Mouse (Mus musculus) heart, embryonic 16.5 days (tissue): ENCODE measurements around the gene Btnl10. TPM values are rescaled to one million over a fixed set of nuclear protein-coding genes. Genes with fewer than 3 reads are reported as not detected.

Source experiments
- ATAC-seq: fragments of 200-750 bp; cut with Nextera tagmentation; replicated peaks from 2 replicates; pipeline ENCODE4 v1.8.0; 2017; ENCODE audit warnings: moderate number of reproducible peaks; ENCODE audit not compliant: insufficient read depth, low FRiP score; ENCODE audit errors: extremely low read depth
- H3K27ac ChIP-seq: fragments of 300-500 bp; sonication (generic); 2 replicates; pipeline ENCODE4 v1.5.1; 2014; ENCODE audit warnings: mild to moderate bottlenecking, low read length, control low read depth, moderate library complexity
- H3K27me3 ChIP-seq: fragments of 300-500 bp; sonication (generic); 2 replicates; pipeline ENCODE4 v1.6.1; 2014; ENCODE audit warnings: low read length, mixed read lengths; ENCODE audit not compliant: control insufficient read depth, insufficient read depth
- H3K36me3 ChIP-seq: fragments of 300-500 bp; sonication (generic); 2 replicates; pipeline ENCODE4 v1.6.1; 2014; ENCODE audit not compliant: control insufficient read depth, insufficient read depth
- H3K4me1 ChIP-seq: fragments of 300-500 bp; sonication (generic); 2 replicates; pipeline ENCODE4 v1.6.1; 2014; ENCODE audit warnings: low read length, mixed read lengths; ENCODE audit not compliant: control insufficient read depth, insufficient read depth
- H3K4me2 ChIP-seq: fragments of 300-500 bp; sonication (generic); 2 replicates; pipeline ENCODE4 v1.6.1; 2014; ENCODE audit warnings: low read depth, mild to moderate bottlenecking, control low read depth, low read length
- H3K4me3 ChIP-seq: fragments of 300-500 bp; sonication (generic); 2 replicates; pipeline ENCODE4 v1.5.1; 2014; ENCODE audit warnings: mild to moderate bottlenecking, control low read depth, low read length
- H3K9ac ChIP-seq: fragments of 300-500 bp; sonication (generic); 2 replicates; pipeline ENCODE4 v1.6.1; 2014; ENCODE audit warnings: low read length, control low read depth
- H3K9me3 ChIP-seq: fragments of 300-500 bp; sonication (generic); replicated peaks from 2 replicates; pipeline ENCODE4 v1.6.1; 2016; ENCODE audit warnings: low read length; ENCODE audit not compliant: control insufficient read depth
- WGBS: fragments of 180-500 bp; shearing (Covaris S2); extraction: QIAGEN DNeasy Blood & Tissue Kit; methylation state at CpG from one replicate; pipeline ENCODE4 v1.1.7; 2014; 5-methylcytosine and 5-hydroxymethylcytosine counted together
- polyA plus RNA-seq: library from polyadenylated mRNA; unstranded; fragments of >200 nt; fragmentation: Nextera tagmentation; extraction: Ambion mirVana; gene quantifications from 2 replicates; pipeline ENCODE4 v1.2.1, GENCODE M21; 2015

The Btnl10 gene
- polyA plus RNA-seq, 1 experiment from 2014 or later = not detected

DNA sequence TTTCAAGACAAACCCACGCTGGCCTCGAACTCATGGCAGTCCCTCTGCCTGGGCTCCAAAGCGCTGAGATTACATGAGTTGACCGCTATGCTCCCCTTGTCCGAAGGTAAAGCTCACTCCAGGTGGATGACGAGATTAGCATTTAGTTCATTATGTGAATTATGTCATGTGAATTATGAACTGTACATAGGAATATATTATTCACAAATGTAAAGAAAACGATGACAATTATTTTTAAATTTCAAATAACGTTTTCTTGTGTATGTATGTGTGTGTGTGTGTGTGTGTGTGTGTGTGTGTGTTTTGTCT is 13.3 kb upstream of the Btnl10 start:
- Histone ChIP-seq H3K27ac (peak overlapping the region; percentile 63; the same call in 1 of the 2 replicates), H3K27me3 (no peaks in the 10 kb centered on the region), H3K9me3 (no peaks in the 10 kb centered on the region), H3K4me1 (peaks cover 8% of the 10 kb centered on the region), H3K4me2 (peak overlapping the region; percentile 95), H3K9ac (peak overlapping the region; percentile 90), H3K4me3 (peak overlapping the region; percentile 87), H3K36me3 (peaks cover 14% of the 10 kb centered on the region)
- whole genome bisulfite sequencing = 4% methylated on average over 8 of the region's 8 CpGs
- ATAC-seq = peak; percentile 15; the same call in 1 of the 2 replicates

DNA sequence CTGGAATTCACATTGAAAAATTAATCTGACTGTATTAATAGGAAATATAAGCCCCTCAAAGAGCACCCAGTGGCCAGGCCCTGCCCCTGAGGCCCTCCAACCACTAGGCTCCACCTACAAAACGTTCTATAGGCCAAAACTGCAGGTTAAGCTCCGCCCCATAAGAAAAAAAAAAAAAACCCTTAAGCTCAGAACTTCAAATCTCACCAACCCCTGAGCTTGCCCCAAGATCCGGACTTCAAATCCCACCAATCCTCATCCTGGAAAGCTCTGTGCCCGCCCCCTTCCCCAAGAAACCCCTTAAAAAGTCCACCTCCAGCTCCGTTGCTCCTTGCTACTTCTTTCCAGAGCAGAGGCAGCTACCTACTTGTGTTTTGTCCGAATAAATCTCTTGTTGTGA is 12.9 kb upstream of the Btnl10 start:
- WGBS = 50% methylated on average over 5 of the region's 6 CpGs
- no peak overlapping the region for H3K4me3 ChIP-seq

DNA sequence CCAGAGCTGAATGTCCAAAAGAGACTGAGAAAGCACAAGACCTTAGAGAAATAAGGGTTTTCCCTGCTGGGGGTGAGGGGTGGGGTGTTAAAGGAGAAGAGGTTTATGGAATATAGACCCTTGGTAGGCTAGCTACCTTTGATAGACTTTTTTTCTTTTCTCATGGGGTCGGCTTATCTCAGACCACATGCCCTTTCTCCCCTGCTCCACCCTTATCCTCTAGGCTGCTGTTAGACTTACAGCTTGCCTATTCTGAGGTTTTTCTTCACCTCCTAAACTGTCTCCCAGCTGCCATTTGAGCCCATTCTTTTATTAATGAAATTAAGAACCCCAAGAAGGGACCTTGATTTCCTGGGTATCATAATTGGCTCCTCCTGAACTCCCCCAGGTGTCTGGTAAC is 3.9 kb upstream of the Btnl10 start:
- H3K27me3 ChIP-seq = no peaks in the 10 kb centered on the region
- no peak for ATAC-seq
- H3K9ac ChIP-seq = no peak overlapping the region
- WGBS = 54% methylated on average over 1 of the region's 1 CpGs
- peaks cover 6% of the 10 kb centered on the region; the same call in 1 of the 2 replicates for H3K4me1 ChIP-seq
- no peak overlapping the region for H3K27ac ChIP-seq
- H3K4me3 ChIP-seq = no peak overlapping the region
- no peak overlapping the region for H3K4me2 ChIP-seq
- no peaks in the 10 kb centered on the region for H3K9me3 ChIP-seq
- no peaks in the 10 kb centered on the region for H3K36me3 ChIP-seq

More for the DNA sequence above, 12.9 kb upstream of the Btnl10 start:
- Histone ChIP-seq H3K27ac (no peak overlapping the region), H3K36me3 (peaks cover 13% of the 10 kb centered on the region), H3K9ac (no peak overlapping the region), H3K9me3 (no peaks in the 10 kb centered on the region), H3K27me3 (no peaks in the 10 kb centered on the region), H3K4me1 (peaks cover 8% of the 10 kb centered on the region), H3K4me2 (0 out of 2 replicates have a peak overlapping the region, but pooled peaks have one; percentile 95)
- no peak for ATAC-seq

DNA sequence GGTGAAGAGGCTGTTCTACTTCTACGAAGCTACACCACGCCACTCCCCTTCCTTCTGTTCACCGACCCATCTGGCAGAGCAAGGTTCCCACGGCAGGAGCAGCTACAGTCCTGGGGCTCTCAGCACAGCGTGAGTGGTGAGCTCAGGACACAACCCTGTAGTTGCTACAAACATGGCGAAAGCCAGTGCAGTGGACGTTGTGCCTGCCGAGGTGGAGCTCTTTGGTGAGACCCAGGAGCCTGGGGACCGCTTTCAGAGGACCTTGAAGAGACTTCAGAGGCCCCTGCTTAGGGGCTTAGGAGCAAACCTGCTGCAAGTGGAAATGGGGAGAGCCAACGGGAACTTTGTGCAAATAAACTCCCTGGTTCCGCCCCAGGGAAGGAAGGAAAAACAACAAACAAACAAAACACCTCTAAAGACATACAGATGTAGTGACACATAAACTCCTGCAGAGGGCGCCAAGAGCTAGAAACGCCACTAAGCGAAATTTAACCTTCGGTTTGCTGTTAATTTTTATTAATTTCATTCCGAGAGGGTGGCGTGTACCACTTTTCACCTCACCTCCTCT is 3.2 kb upstream of the Btnl10 start:
- peak; percentile 47; the same call in 1 of the 2 replicates for ATAC-seq
- H3K9me3 ChIP-seq = no peaks in the 10 kb centered on the region
- H3K36me3 ChIP-seq = no peaks in the 10 kb centered on the region
- H3K9ac ChIP-seq = peak overlapping the region; percentile 69
- WGBS = 13% methylated on average over 17 of the region's 17 CpGs
- H3K4me3 ChIP-seq = peak overlapping the region; percentile 51
- H3K4me1 ChIP-seq = peaks cover 6% of the 10 kb centered on the region; the same call in 1 of the 2 replicates
- H3K27ac ChIP-seq = no peak overlapping the region
- H3K27me3 ChIP-seq = no peaks in the 10 kb centered on the region
- H3K4me2 ChIP-seq = peak overlapping the region; percentile 68

DNA sequence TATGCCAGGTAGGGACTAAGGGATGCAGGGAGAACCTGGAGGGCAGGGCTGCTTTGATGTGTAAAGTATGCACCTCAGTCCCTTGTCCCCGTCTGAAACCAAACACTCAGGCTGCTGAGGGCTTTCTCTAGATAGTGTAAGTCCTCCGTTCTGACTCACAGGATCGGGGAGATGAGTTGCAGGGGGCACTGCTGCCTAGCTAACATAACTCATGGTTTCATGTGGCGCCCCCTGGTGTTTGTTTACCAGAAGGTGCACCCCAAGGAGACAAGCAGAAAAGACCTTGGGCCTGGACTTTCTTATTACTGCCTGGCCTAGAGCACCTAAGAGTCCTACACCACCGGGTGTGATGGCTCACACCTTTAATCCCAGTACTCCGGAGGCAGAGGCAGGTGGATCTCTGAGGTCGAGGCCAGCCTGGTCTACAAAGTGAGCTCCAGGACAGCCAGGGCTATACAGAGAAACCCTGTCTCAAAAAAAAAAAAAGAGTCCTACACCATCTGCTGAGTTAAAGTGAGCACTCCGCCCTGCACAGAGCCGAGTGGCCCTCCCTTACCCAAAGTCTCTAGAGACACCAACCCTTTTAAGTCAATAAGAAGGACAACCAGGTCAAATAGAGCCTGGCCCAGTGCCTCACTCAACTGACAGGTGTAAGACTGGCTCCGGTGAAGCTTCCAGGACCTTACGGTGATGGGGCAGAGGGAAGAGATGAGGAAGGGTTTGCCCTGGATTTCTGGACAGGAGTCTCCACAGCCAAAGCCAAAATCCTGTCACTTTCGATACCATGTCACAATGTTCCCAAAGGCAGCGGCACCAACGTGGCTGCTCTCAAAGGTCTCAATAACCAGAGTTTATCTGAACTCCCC is 596 bp upstream of the Btnl10 start:
- no peak overlapping the region for H3K27ac ChIP-seq
- no peak overlapping the region for H3K4me2 ChIP-seq
- no peak overlapping the region for H3K4me3 ChIP-seq
- no peak for ATAC-seq
- WGBS = 50% methylated on average over 14 of the region's 14 CpGs
- no peaks in the 10 kb centered on the region for H3K36me3 ChIP-seq
- peaks cover 6% of the 10 kb centered on the region; the same call in 1 of the 2 replicates for H3K4me1 ChIP-seq
- no peak overlapping the region for H3K9ac ChIP-seq
- H3K27me3 ChIP-seq = no peaks in the 10 kb centered on the region
- H3K9me3 ChIP-seq = no peaks in the 10 kb centered on the region

DNA sequence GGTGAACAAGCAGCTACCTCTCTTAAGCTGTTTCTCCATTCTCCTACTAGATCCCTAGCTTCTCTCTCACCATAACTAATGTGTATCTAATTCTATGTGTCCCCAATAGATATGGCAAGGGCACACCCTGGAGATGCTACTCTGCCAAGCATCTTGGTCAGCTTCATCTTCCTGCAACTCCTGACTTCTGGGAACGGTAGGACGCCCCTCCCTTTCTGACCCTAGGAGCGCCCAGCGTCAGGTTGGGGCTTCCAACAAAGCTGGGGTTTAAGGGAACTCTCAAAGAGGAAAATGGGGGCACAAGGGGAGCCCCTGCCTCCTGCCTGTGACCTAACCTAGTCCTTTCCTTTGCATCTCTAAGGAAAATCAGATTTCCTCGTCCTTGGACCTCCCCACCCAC is 1.1 kb downstream of the Btnl10 start:
- ATAC-seq = no peak
- Histone ChIP-seq H3K4me1 (peaks cover 6% of the 10 kb centered on the region; the same call in 1 of the 2 replicates), H3K4me3 (no peak overlapping the region), H3K9ac (no peak overlapping the region), H3K36me3 (no peaks in the 10 kb centered on the region), H3K4me2 (no peak overlapping the region), H3K9me3 (no peaks in the 10 kb centered on the region), H3K27me3 (no peaks in the 10 kb centered on the region), H3K27ac (no peak overlapping the region)
- 63% methylated on average over 5 of the region's 5 CpGs for WGBS

DNA sequence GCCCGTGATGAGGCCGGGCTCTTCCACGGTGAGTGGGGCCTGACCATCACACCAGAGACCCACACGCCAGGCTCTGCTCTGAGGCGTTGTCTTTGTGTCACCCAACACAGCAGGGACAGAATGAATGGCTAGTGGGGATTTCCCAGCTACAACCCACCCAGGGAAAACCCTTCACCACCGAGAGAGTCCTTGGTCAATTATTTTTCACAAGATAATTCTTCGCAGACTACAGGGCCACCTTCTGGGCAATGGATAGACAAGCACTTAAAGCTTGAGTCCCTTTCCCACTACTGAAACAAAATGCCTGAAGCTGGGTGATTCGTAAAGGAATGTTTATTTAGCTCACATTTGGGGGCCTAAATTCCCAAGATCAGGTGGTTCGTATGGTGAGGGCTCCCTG is 4.7 kb downstream of the Btnl10 start:
- H3K9me3 ChIP-seq = no peaks in the 10 kb centered on the region
- H3K27ac ChIP-seq = no peak overlapping the region
- H3K4me2 ChIP-seq = no peak overlapping the region
- no peaks in the 10 kb centered on the region for H3K4me1 ChIP-seq
- no peak for ATAC-seq
- no peaks in the 10 kb centered on the region for H3K36me3 ChIP-seq
- no peak overlapping the region for H3K4me3 ChIP-seq
- H3K9ac ChIP-seq = no peak overlapping the region
- no peaks in the 10 kb centered on the region for H3K27me3 ChIP-seq
- WGBS = 79% methylated on average over 9 of the region's 9 CpGs

DNA sequence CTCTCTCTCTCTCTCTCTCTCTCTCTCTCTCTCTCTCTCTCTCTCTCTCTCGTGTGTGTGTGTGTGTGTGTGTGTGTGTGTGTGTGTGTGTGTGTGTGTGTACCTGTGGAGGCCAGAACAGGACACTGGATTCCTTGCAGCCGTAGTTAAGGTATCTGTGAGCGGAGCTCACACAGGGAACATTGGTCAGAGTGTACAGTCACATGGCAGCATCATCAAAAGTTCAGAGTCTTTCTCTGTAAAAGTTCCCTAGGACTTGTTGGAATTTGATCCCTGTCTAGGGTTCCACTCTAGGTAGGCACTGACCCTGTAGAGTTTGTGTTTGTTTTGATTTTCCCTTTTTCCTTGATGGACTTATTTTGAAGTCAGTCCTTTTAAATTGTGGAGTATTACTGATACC is 8.9 kb downstream of the Btnl10 start:
- ATAC-seq = no peak
- H3K27ac ChIP-seq = no peak overlapping the region
- 75% methylated on average over 2 of the region's 3 CpGs for WGBS
- H3K9ac ChIP-seq = no peak overlapping the region
- no peak overlapping the region for H3K4me3 ChIP-seq
- H3K36me3 ChIP-seq = 0 out of 2 replicates have a peak, but pooled peaks cover 2% of the 10 kb centered on the region
- H3K4me1 ChIP-seq = peaks cover 3% of the 10 kb centered on the region; the same call in 1 of the 2 replicates
- H3K27me3 ChIP-seq = no peaks in the 10 kb centered on the region
- no peak overlapping the region for H3K4me2 ChIP-seq
- H3K9me3 ChIP-seq = no peaks in the 10 kb centered on the region

DNA sequence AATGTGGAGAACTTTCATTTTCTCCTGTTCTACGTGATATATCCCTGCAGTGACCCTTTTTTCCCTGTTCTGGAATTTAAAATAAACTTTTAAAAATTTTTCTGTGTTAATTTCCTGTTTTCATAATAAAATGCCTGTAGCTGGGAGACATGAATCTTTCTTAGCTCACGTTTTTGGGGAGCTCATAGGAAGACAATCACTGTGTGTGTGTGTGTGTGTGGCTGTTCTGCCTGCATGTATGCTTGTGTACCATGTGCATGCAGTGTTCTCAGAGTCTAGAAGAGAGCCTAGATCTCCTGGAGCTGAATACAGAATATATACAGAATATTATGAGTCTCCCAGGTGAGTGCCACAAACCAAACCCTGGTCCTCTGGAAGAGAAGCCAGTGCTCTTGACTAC is 9.3 kb downstream of the Btnl10 start:
- Histone ChIP-seq H3K36me3 (0 out of 2 replicates have a peak, but pooled peaks cover 6% of the 10 kb centered on the region), H3K4me2 (no peak overlapping the region), H3K27ac (no peak overlapping the region), H3K27me3 (no peaks in the 10 kb centered on the region), H3K4me3 (no peak overlapping the region), H3K9ac (no peak overlapping the region), H3K9me3 (no peaks in the 10 kb centered on the region), H3K4me1 (peaks cover 3% of the 10 kb centered on the region; the same call in 1 of the 2 replicates)
- no peak for ATAC-seq
- 73% methylated on average over 2 of the region's 2 CpGs for WGBS
